Mouse (Mus musculus): ENCODE results near the gene Dot1l.

DNA sequence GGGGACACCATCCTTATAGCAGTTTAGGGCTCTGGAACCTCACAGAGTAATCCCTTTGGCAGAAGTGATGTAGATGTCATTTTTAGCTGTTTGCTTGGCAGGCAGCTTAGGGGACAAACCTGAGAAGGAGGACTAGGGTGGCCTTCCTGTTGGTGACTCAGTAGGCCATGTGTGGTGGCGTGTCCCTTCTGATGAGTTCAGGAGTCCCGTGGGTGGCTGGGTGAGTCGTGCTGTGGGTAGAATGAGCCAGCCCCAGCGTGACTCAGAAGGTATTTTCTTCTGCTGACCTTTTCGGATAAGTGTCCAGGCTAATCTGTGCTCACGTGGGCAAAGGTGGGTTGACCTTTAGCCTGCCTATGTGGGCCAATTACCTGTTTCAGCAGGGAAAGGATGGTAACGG, 3.6 kb downstream of the Dot1l start:
- TF ChIP-seq CHD2 (IDR thresholded peaks at IDR 0.05; ENCODE audit: low read depth, low read length) (no peak), ZNF384 (IDR thresholded peaks at IDR 0.05; ENCODE audit: low read depth, low read length) (no peak), ZC3H11A (IDR thresholded peaks at IDR 0.05; ENCODE audit: borderline replicate concordance, low read depth, low read length) (no peak)
